Mouse (Mus musculus) neural tube, embryonic 14.5 days (tissue): Measurements from ENCODE around the gene Gm13762. TPM values are rescaled to one million over a fixed set of nuclear protein-coding genes. Genes with fewer than 3 reads are reported as not detected.
"Not testable (repeated sequence)": the region's sequence is repeated elsewhere in the genome, so short reads cannot be mapped to it uniquely, and the experiment has no call there.

ENCODE experiments used
- ATAC-seq: fragments of 200-750 bp; cut with Nextera tagmentation; 2 replicates; pipeline ENCODE4 v1.8.0; 2017; ENCODE audit warnings: low read depth, mild to moderate bottlenecking, moderate TSS enrichment, moderate library complexity
- H3K27ac ChIP-seq: fragments of 300-500 bp; sonication (generic); 2 replicates; pipeline ENCODE4 v1.5.1; 2014; ENCODE audit warnings: low read depth, mild to moderate bottlenecking, control low read depth, low read length, moderate library complexity, mixed read lengths
- H3K27me3 ChIP-seq: fragments of 300-500 bp; sonication (generic); 2 replicates; pipeline ENCODE4 v1.6.1; 2014; ENCODE audit warnings: low read length; ENCODE audit not compliant: control insufficient read depth, insufficient read depth
- H3K36me3 ChIP-seq: fragments of 300-500 bp; sonication (generic); 2 replicates; pipeline ENCODE4 v1.6.1; 2014; ENCODE audit warnings: low read length, mixed read lengths; ENCODE audit not compliant: control insufficient read depth, insufficient read depth
- H3K4me1 ChIP-seq: fragments of 300-500 bp; sonication (generic); 2 replicates; pipeline ENCODE4 v1.6.1; 2014; ENCODE audit warnings: low read length; ENCODE audit not compliant: control insufficient read depth, insufficient read depth
- H3K4me2 ChIP-seq: fragments of 300-500 bp; sonication (generic); 2 replicates; pipeline ENCODE4 v1.6.1; 2014; ENCODE audit warnings: mild to moderate bottlenecking, low read depth, low read length, control low read depth
- H3K4me3 ChIP-seq: fragments of 300-500 bp; sonication (generic); 2 replicates; pipeline ENCODE4 v1.5.1; 2014; ENCODE audit warnings: low read depth, low read length, control low read depth, mixed read lengths
- H3K9ac ChIP-seq: fragments of 300-500 bp; sonication (generic); replicated peaks from 2 replicates; pipeline ENCODE4 v1.6.1; 2014; ENCODE audit warnings: low read depth, mild to moderate bottlenecking, control low read depth, low read length, mixed read lengths
- H3K9me3 ChIP-seq: fragments of 300-500 bp; sonication (generic); 2 replicates; pipeline ENCODE4 v1.6.1; 2016; ENCODE audit warnings: low read length; ENCODE audit not compliant: control insufficient read depth
- WGBS: fragments of 180-500 bp; shearing (Covaris S2); extraction: QIAGEN DNeasy Blood & Tissue Kit; methylation state at CpG from one replicate; pipeline ENCODE4 v1.1.7; 2014; 5-methylcytosine and 5-hydroxymethylcytosine counted together
- polyA plus RNA-seq: library from polyadenylated mRNA; unstranded; fragments of >200 nt; fragmentation: Nextera tagmentation; extraction: Ambion mirVana; gene quantifications from 2 replicates; pipeline ENCODE4 v1.2.1, GENCODE M21; 2014

The Gm13762 gene
- polyA plus RNA-seq = not detected in 2 replicates

DNA sequence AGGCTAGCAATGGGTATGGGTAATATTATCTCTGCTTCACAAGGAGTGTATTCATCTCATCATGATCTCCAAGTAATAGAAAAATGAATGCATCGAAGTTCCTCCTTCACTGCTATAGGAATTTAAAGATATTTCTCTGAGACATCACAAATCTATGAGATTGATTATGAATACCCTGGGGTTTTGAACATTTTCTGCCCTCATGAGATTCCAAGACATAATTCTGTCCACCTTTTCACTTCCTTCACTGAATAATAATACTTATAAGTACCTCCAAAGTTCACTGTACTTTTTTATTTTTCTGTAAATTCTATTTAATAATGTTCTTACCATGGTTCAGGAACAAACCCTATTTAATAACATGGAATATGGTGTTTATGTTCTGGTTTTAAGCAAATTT lies at the start of gene Gm13762:
Gene Gm13762 (minus strand): TSS at position 101 of the 400 bp plus-strand sequence.
- 78% methylated on average over 1 of the region's 1 CpGs for WGBS
- H3K27me3 ChIP-seq = no peaks in the 10 kb centered on the region
- H3K4me1 ChIP-seq = no peaks in the 10 kb centered on the region
- no peak within 1 kb of the TSS for H3K27ac ChIP-seq
- no peak for ATAC-seq
- no peak within 1 kb of the TSS for H3K4me3 ChIP-seq
- H3K36me3 ChIP-seq = no peaks in the 10 kb centered on the region
- no peak within 1 kb of the TSS for H3K4me2 ChIP-seq
- no peaks in the 10 kb centered on the region for H3K9me3 ChIP-seq
- H3K9ac ChIP-seq = no peak within 1 kb of the TSS

- not testable (repeated sequence) for H3K4me3 ChIP-seq, H3K27me3 ChIP-seq, H3K27ac ChIP-seq, ATAC-seq, H3K36me3 ChIP-seq, H3K4me1 ChIP-seq, H3K9ac ChIP-seq, H3K9me3 ChIP-seq, H3K4me2 ChIP-seq
- 78% methylated on average over 3 of the region's 3 CpGs for WGBS
Observed at GRCm38 (mm10) chr2:89021436-89021835, 41.4 kb upstream of the Gm13762 start.

GRCm38 (mm10) chr2:89018240-89018639 lies 38.2 kb upstream of the Gm13762 start, which contains the start of gene Olfr1216:
Gene Olfr1216 (minus strand): TSS chr2:89018340.
- Histone ChIP-seq H3K36me3 (no peaks in the 10 kb centered on the region), H3K9ac (no peak within 1 kb of the TSS), H3K4me3 (no peak within 1 kb of the TSS), H3K9me3 (no peaks in the 10 kb centered on the region), H3K4me1 (no peaks in the 10 kb centered on the region), H3K27ac (no peak within 1 kb of the TSS), H3K4me2 (no peak within 1 kb of the TSS), H3K27me3 (no peaks in the 10 kb centered on the region)
- no peak for ATAC-seq
- WGBS = 85% methylated on average over 1 of the region's 1 CpGs

GRCm38 (mm10) chr2:89006873-89007272 lies 26.8 kb upstream of the Gm13762 start, which contains the start of gene Olfr1215:
Gene Olfr1215 (minus strand): TSS chr2:89006973.
- H3K9me3 ChIP-seq = no peaks in the 10 kb centered on the region
- H3K27ac ChIP-seq = no peak within 1 kb of the TSS
- no peak within 1 kb of the TSS for H3K4me3 ChIP-seq
- 80% methylated on average over 2 of the region's 2 CpGs for WGBS
- H3K4me1 ChIP-seq = no peaks in the 10 kb centered on the region
- H3K9ac ChIP-seq = no peak within 1 kb of the TSS
- no peaks in the 10 kb centered on the region for H3K27me3 ChIP-seq
- H3K4me2 ChIP-seq = no peak within 1 kb of the TSS
- ATAC-seq = no peak
- no peaks in the 10 kb centered on the region for H3K36me3 ChIP-seq

GRCm38 (mm10) chr2:88992553-88992952 lies 12.5 kb upstream of the Gm13762 start, which contains the start of gene Olfr1214:
Gene Olfr1214 (minus strand): TSS chr2:88992653.
- H3K36me3 ChIP-seq = no peaks in the 10 kb centered on the region
- no peak within 1 kb of the TSS for H3K4me2 ChIP-seq
- H3K9me3 ChIP-seq = no peaks in the 10 kb centered on the region
- H3K27ac ChIP-seq = no peak within 1 kb of the TSS
- H3K27me3 ChIP-seq = no peaks in the 10 kb centered on the region
- no peak for ATAC-seq
- H3K4me3 ChIP-seq = no peak within 1 kb of the TSS
- WGBS = 88% methylated on average over 1 of the region's 1 CpGs
- H3K4me1 ChIP-seq = no peaks in the 10 kb centered on the region
- H3K9ac ChIP-seq = no peak within 1 kb of the TSS

DNA sequence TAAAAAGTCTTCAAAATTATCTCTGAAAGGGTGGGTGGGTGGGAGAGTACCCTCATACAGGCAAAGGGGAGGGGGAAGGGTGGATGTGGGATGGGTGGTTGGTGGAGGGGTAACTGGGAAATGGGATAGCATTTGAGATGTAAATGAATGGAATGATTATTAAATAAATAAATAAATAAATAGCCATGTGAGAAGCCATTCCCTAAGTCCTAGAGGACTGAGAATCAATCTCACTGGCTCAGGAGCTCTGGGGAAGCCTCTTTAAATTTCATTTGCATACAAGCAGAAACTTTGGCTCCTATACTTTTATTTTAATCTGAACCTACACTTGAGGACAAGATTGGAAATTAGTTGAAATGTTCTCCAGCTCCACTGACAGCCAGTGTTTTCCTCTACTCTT lies 26.4 kb downstream of the Gm13762 start, which contains the start of gene Olfr1212:
Gene Olfr1212 (plus strand): TSS at position 301 of the 400 bp plus-strand sequence.
- no peaks in the 10 kb centered on the region for H3K36me3 ChIP-seq
- no peak within 1 kb of the TSS for H3K4me3 ChIP-seq
- H3K9ac ChIP-seq = no peak within 1 kb of the TSS
- H3K27me3 ChIP-seq = no peaks in the 10 kb centered on the region
- H3K4me2 ChIP-seq = no peak within 1 kb of the TSS
- ATAC-seq = no peak
- H3K27ac ChIP-seq = no peak within 1 kb of the TSS
- no peaks in the 10 kb centered on the region for H3K4me1 ChIP-seq
- H3K9me3 ChIP-seq = no peaks in the 10 kb centered on the region

DNA sequence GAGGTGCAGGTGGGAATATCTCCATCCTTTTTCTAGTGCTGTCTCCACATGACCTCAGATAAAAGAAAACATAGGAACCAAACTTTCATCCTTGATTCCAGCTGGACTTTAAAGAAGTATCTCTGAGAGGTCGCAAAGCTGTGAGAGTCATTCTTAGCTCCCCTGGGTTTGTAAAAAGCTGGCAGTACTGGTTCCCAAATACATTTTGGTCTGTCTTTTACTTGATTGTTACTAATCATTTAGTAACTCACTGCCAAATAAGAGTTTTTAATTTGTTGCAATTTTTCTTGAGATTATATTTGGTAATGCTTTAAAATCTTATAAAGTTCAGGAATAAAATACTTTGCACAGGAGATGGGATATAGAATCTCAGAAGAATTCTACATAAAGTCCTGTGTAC lies 42.1 kb downstream of the Gm13762 start, which contains the start of gene Olfr1211:
Gene Olfr1211 (minus strand): TSS at position 101 of the 400 bp plus-strand sequence.
- Histone ChIP-seq H3K27me3 (no peaks in the 10 kb centered on the region), H3K9me3 (no peaks in the 10 kb centered on the region), H3K4me2 (no peak within 1 kb of the TSS), H3K36me3 (no peaks in the 10 kb centered on the region), H3K27ac (no peak within 1 kb of the TSS), H3K4me1 (no peaks in the 10 kb centered on the region), H3K4me3 (no peak within 1 kb of the TSS), H3K9ac (no peak within 1 kb of the TSS)
- no peak for ATAC-seq
- 86% methylated on average over 1 of the region's 1 CpGs for WGBS

Other genes starting within 250 kb of the Gm13762 start
- not detected in 2 replicates for gene Olfr1197, start 247.9 kb downstream of the Gm13762 start, polyA plus RNA-seq
- gene Olfr1198, start 228.9 kb downstream of the Gm13762 start, polyA plus RNA-seq = not detected in 2 replicates
- not detected in 2 replicates for gene Olfr1199, start 219.8 kb downstream of the Gm13762 start, polyA plus RNA-seq
- gene Olfr1200, start 209.8 kb downstream of the Gm13762 start, polyA plus RNA-seq = not detected in 2 replicates
- gene Olfr1201, start 187.2 kb downstream of the Gm13762 start, polyA plus RNA-seq = not detected in 2 replicates
- gene Olfr1202, start 165.8 kb downstream of the Gm13762 start, polyA plus RNA-seq = 0.05 TPM in 1 of 2 replicates, not detected in the other
- gene Olfr1205, start 150.5 kb downstream of the Gm13762 start, polyA plus RNA-seq = not detected in 2 replicates
- not detected in 2 replicates for gene Olfr1204, start 131.0 kb downstream of the Gm13762 start, polyA plus RNA-seq
- gene Olfr1206, start 117.0 kb downstream of the Gm13762 start, polyA plus RNA-seq = not detected in 2 replicates
- not detected in 2 replicates for gene Olfr1208, start 78.0 kb downstream of the Gm13762 start, polyA plus RNA-seq
- not detected in 2 replicates for gene Olfr1209, start 65.1 kb downstream of the Gm13762 start, polyA plus RNA-seq
- not detected in 2 replicates for gene Olfr1211, start 42.2 kb downstream of the Gm13762 start, polyA plus RNA-seq
- not detected in 2 replicates for gene Olfr1212, start 26.3 kb downstream of the Gm13762 start, polyA plus RNA-seq
- gene Olfr1214, start 12.4 kb upstream of the Gm13762 start, polyA plus RNA-seq = not detected in 2 replicates
- not detected in 2 replicates for gene Olfr1215, start 26.7 kb upstream of the Gm13762 start, polyA plus RNA-seq
- gene Olfr1216, start 38.1 kb upstream of the Gm13762 start, polyA plus RNA-seq = not detected in 2 replicates
- not detected in 2 replicates for gene Olfr1217, start 51.8 kb upstream of the Gm13762 start, polyA plus RNA-seq
- gene Olfr1218, start 80.9 kb upstream of the Gm13762 start, polyA plus RNA-seq = not detected in 2 replicates
- gene Olfr1219, start 103.2 kb upstream of the Gm13762 start, polyA plus RNA-seq = not detected in 2 replicates
- not detected in 2 replicates for gene Olfr1220, start 126.6 kb upstream of the Gm13762 start, polyA plus RNA-seq
- not detected in 2 replicates for gene Olfr1221, start 137.0 kb upstream of the Gm13762 start, polyA plus RNA-seq
- not detected in 2 replicates for gene Olfr1222, start 152.8 kb upstream of the Gm13762 start, polyA plus RNA-seq
- not detected in 2 replicates for gene Olfr1223, start 171.3 kb upstream of the Gm13762 start, polyA plus RNA-seq
- not detected in 2 replicates for gene Olfr1224-ps1, start 183.8 kb upstream of the Gm13762 start, polyA plus RNA-seq
- not detected in 2 replicates for gene Olfr1225, start 194.4 kb upstream of the Gm13762 start, polyA plus RNA-seq
- not detected in 2 replicates for gene Olfr1226, start 219.8 kb upstream of the Gm13762 start, polyA plus RNA-seq